Mouse (Mus musculus) midbrain, embryonic 12.5 days (tissue): ENCODE data around the gene 4931428F04Rik. TPM values are rescaled to one million over a fixed set of nuclear protein-coding genes. Genes with fewer than 3 reads are reported as not detected.
"Not testable (repeated sequence)": the region's sequence is repeated elsewhere in the genome, so short reads cannot be mapped to it uniquely, and the experiment has no call there.

Source experiments
- ATAC-seq: fragments of 200-750 bp; cut with Nextera tagmentation; 2 replicates; pipeline ENCODE4 v1.8.0; 2017; ENCODE audit warnings: low read depth, moderate TSS enrichment, moderate library complexity; ENCODE audit not compliant: low FRiP score
- H3K27ac ChIP-seq: fragments of 300-500 bp; sonication (generic); replicated peaks from 2 replicates; pipeline ENCODE4 v1.5.1; 2016; ENCODE audit warnings: mild to moderate bottlenecking
- H3K27me3 ChIP-seq: fragments of 300-500 bp; sonication (generic); 2 replicates; pipeline ENCODE4 v1.6.1; 2016; ENCODE audit warnings: mild to moderate bottlenecking
- H3K36me3 ChIP-seq: fragments of 300-500 bp; sonication (generic); 2 replicates; pipeline ENCODE4 v1.6.1; 2016
- H3K4me1 ChIP-seq: fragments of 300-500 bp; sonication (generic); 2 replicates; pipeline ENCODE4 v1.6.1; 2016
- H3K4me2 ChIP-seq: fragments of 300-500 bp; sonication (generic); replicated peaks from 2 replicates; pipeline ENCODE4 v1.6.1; 2016; ENCODE audit warnings: mild to moderate bottlenecking, moderate library complexity
- H3K4me3 ChIP-seq: fragments of 300-500 bp; sonication (generic); 2 replicates; pipeline ENCODE4 v1.5.1; 2016; ENCODE audit warnings: mild to moderate bottlenecking
- H3K9ac ChIP-seq: fragments of 300-500 bp; sonication (generic); replicated peaks from 2 replicates; pipeline ENCODE4 v1.6.1; 2016; ENCODE audit warnings: mild to moderate bottlenecking, moderate library complexity
- H3K9me3 ChIP-seq: fragments of 300-500 bp; sonication (generic); 2 replicates; pipeline ENCODE4 v1.6.1; 2016; ENCODE audit warnings: mild to moderate bottlenecking
- WGBS: fragments of 180-500 bp; shearing (Covaris S2); methylation state at CpG from one replicate; pipeline ENCODE4 v1.1.7; 2016; 5-methylcytosine and 5-hydroxymethylcytosine counted together
- polyA plus RNA-seq: library from polyadenylated mRNA; unstranded; fragments of >200 nt; fragmentation: Nextera tagmentation; extraction: Ambion mirVana; gene quantifications from 2 replicates; pipeline ENCODE4 v1.2.1, GENCODE M21; 2016

The 4931428F04Rik gene
- polyA plus RNA-seq, 1 experiment from 2014 or later = 54.8 TPM

GRCm38 (mm10) chr8:105293405-105293804 is 3.7 kb upstream of the 4931428F04Rik start:
- Histone ChIP-seq H3K4me1 (peaks cover 29% of the 10 kb centered on the region), H3K4me2 (no peak overlapping the region), H3K9me3 (no peaks in the 10 kb centered on the region), H3K27me3 (peaks cover 32% of the 10 kb centered on the region), H3K4me3 (no peak overlapping the region), H3K9ac (no peak overlapping the region), H3K27ac (no peak overlapping the region), H3K36me3 (no peaks in the 10 kb centered on the region)
- ATAC-seq = no peak
- 66% methylated on average over 19 of the region's 19 CpGs for WGBS

- peaks cover 32% of the 10 kb centered on the region for H3K27me3 ChIP-seq
- H3K4me3 ChIP-seq = no peak overlapping the region
- H3K4me2 ChIP-seq = no peak overlapping the region
- no peaks in the 10 kb centered on the region for H3K36me3 ChIP-seq
- H3K9me3 ChIP-seq = no peaks in the 10 kb centered on the region
- no peak overlapping the region for H3K27ac ChIP-seq
- no peak overlapping the region for H3K9ac ChIP-seq
- no peak for ATAC-seq
- 86% methylated on average over 7 of the region's 7 CpGs for WGBS
- H3K4me1 ChIP-seq = peaks cover 34% of the 10 kb centered on the region
These were observed 2.8 kb upstream of the 4931428F04Rik start for GRCm38 (mm10) chr8:105292471-105292870.

GRCm38 (mm10) chr8:105291802-105292201 is 2.1 kb upstream of the 4931428F04Rik start:
- H3K4me2 ChIP-seq, H3K4me3 ChIP-seq, H3K36me3 ChIP-seq, H3K9ac ChIP-seq, ATAC-seq, H3K27ac ChIP-seq, H3K9me3 ChIP-seq: not testable (repeated sequence)
- Histone ChIP-seq H3K4me1 (peaks cover 37% of the 10 kb centered on the region), H3K27me3 (peaks cover 32% of the 10 kb centered on the region)
- 65% methylated on average over 3 of the region's 3 CpGs for WGBS

- H3K36me3 ChIP-seq, H3K9me3 ChIP-seq, H3K4me2 ChIP-seq, H3K4me3 ChIP-seq, H3K27ac ChIP-seq, H3K9ac ChIP-seq, ATAC-seq: not testable (repeated sequence)
- WGBS = 89% methylated on average over 8 of the region's 8 CpGs
- H3K4me1 ChIP-seq = peaks cover 39% of the 10 kb centered on the region
- H3K27me3 ChIP-seq = peaks cover 32% of the 10 kb centered on the region
These were observed 1.7 kb upstream of the 4931428F04Rik start for GRCm38 (mm10) chr8:105291364-105291763.

- WGBS = 6% methylated on average over 31 of the region's 31 CpGs
These were observed 1.1 kb upstream of the 4931428F04Rik start for GRCm38 (mm10) chr8:105290554-105291314.

GRCm38 (mm10) chr8:105288958-105289732 is 519 bp downstream of the 4931428F04Rik start:
- peaks cover 42% of the 10 kb centered on the region for H3K4me1 ChIP-seq
- no peaks in the 10 kb centered on the region for H3K9me3 ChIP-seq
- peaks cover 10% of the 10 kb centered on the region for H3K36me3 ChIP-seq
- peaks cover 30% of the 10 kb centered on the region for H3K27me3 ChIP-seq
- H3K27ac ChIP-seq = peak overlapping the region; percentile 90
- H3K9ac ChIP-seq = peak overlapping the region; percentile 37
- peak overlapping the region; percentile 55 for H3K4me3 ChIP-seq
- WGBS = under 1% methylated on average over 53 of the region's 53 CpGs
- peak; percentile 94 for ATAC-seq
- H3K4me2 ChIP-seq = peak overlapping the region; percentile 80

More at GRCm38 (mm10) chr8:105290554-105291314, 1.1 kb upstream of the 4931428F04Rik start:
- H3K27ac ChIP-seq = no peak overlapping the region
- peaks cover 42% of the 10 kb centered on the region for H3K4me1 ChIP-seq
- no peak for ATAC-seq
- peaks cover 32% of the 10 kb centered on the region for H3K27me3 ChIP-seq
- no peaks in the 10 kb centered on the region for H3K36me3 ChIP-seq
- H3K9me3 ChIP-seq = no peaks in the 10 kb centered on the region
- H3K4me2 ChIP-seq = peak overlapping the region; percentile 80
- peak overlapping the region; percentile 37; the same call in 1 of the 2 replicates for H3K9ac ChIP-seq
- H3K4me3 ChIP-seq = peak overlapping the region; percentile 55

GRCm38 (mm10) chr8:105288231-105288630 is 1.4 kb downstream of the 4931428F04Rik start:
- no peak for ATAC-seq
- WGBS = 91% methylated on average over 5 of the region's 5 CpGs
- Histone ChIP-seq H3K9me3 (no peaks in the 10 kb centered on the region), H3K4me1 (peaks cover 42% of the 10 kb centered on the region), H3K36me3 (peaks cover 14% of the 10 kb centered on the region), H3K4me3 (peak overlapping the region; percentile 55), H3K27ac (peak overlapping the region; percentile 90; the same call in 1 of the 2 replicates), H3K4me2 (peak overlapping the region; percentile 80), H3K27me3 (peaks cover 28% of the 10 kb centered on the region), H3K9ac (peak overlapping the region; percentile 34; the same call in 1 of the 2 replicates)

GRCm38 (mm10) chr8:105286907-105287306 is 2.8 kb downstream of the 4931428F04Rik start:
- H3K27me3 ChIP-seq = peaks cover 19% of the 10 kb centered on the region
- WGBS = 94% methylated on average over 4 of the region's 4 CpGs
- no peak overlapping the region for H3K9ac ChIP-seq
- peak overlapping the region; percentile 80 for H3K4me2 ChIP-seq
- no peaks in the 10 kb centered on the region for H3K9me3 ChIP-seq
- H3K4me3 ChIP-seq = 0 out of 2 replicates have a peak overlapping the region, but pooled peaks have one; percentile 2
- ATAC-seq = no peak
- peaks cover 42% of the 10 kb centered on the region for H3K4me1 ChIP-seq
- H3K36me3 ChIP-seq = peaks cover 27% of the 10 kb centered on the region
- no peak overlapping the region for H3K27ac ChIP-seq

- Histone ChIP-seq H3K4me1 (peaks cover 38% of the 10 kb centered on the region), H3K27ac (no peak overlapping the region), H3K9ac (no peak overlapping the region), H3K36me3 (peaks cover 37% of the 10 kb centered on the region), H3K9me3 (no peaks in the 10 kb centered on the region), H3K4me3 (no peak overlapping the region), H3K27me3 (peaks cover 21% of the 10 kb centered on the region), H3K4me2 (no peak overlapping the region)
- no peak for ATAC-seq
- WGBS = 52% methylated on average over 12 of the region's 12 CpGs
These were observed 4.2 kb downstream of the 4931428F04Rik start for GRCm38 (mm10) chr8:105285514-105285913.

- no peak overlapping the region for H3K4me3 ChIP-seq
- H3K4me1 ChIP-seq = peaks cover 28% of the 10 kb centered on the region
- H3K27me3 ChIP-seq = peaks cover 36% of the 10 kb centered on the region
- WGBS = 22% methylated on average over 23 of the region's 23 CpGs
- H3K27ac ChIP-seq = no peak overlapping the region
- ATAC-seq = peak; percentile 39
- H3K9me3 ChIP-seq = no peaks in the 10 kb centered on the region
- no peak overlapping the region for H3K9ac ChIP-seq
- peaks cover 43% of the 10 kb centered on the region for H3K36me3 ChIP-seq
- no peak overlapping the region for H3K4me2 ChIP-seq
These were observed 6.6 kb downstream of the 4931428F04Rik start for GRCm38 (mm10) chr8:105283074-105283473.

GRCm38 (mm10) chr8:105282239-105282638 is 7.4 kb downstream of the 4931428F04Rik start:
- Histone ChIP-seq H3K4me1 (peaks cover 19% of the 10 kb centered on the region), H3K4me3 (no peak overlapping the region), H3K4me2 (no peak overlapping the region), H3K9ac (no peak overlapping the region), H3K9me3 (no peaks in the 10 kb centered on the region), H3K27ac (no peak overlapping the region), H3K27me3 (peaks cover 44% of the 10 kb centered on the region), H3K36me3 (peaks cover 43% of the 10 kb centered on the region)
- 92% methylated on average over 4 of the region's 4 CpGs for WGBS
- ATAC-seq = no peak

GRCm38 (mm10) chr8:105281821-105282220 is 7.8 kb downstream of the 4931428F04Rik start:
- WGBS = 94% methylated on average over 12 of the region's 12 CpGs
- Histone ChIP-seq H3K9me3 (no peaks in the 10 kb centered on the region), H3K9ac (no peak overlapping the region), H3K4me1 (peaks cover 18% of the 10 kb centered on the region), H3K27me3 (peaks cover 48% of the 10 kb centered on the region), H3K27ac (no peak overlapping the region), H3K36me3 (peaks cover 43% of the 10 kb centered on the region), H3K4me3 (no peak overlapping the region), H3K4me2 (no peak overlapping the region)
- ATAC-seq = no peak
